Mouse (Mus musculus): ENCODE results near the gene Gm42791.

Gene Gm42791

DNA sequence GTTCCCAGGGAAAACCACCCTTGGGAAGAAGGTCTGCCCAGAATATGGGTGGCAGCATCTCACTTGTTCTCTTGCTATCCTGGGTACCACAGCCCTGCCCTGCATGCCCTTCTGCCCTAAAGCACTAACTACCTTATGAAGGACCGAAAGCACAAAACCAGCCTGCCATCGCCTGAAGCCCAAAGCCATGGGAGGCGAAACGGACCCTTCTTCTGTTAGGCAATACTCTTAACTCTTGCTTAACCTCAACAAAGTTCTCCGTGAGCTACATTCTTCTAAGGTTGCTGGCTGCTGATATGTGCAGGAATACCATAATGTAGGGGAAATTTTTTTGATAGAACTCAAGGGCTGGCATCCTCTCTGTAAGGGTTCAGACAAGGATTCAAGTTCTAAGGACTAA is 72.2 kb downstream of the Gm42791 start:
- no peak for DNase-seq

DNA sequence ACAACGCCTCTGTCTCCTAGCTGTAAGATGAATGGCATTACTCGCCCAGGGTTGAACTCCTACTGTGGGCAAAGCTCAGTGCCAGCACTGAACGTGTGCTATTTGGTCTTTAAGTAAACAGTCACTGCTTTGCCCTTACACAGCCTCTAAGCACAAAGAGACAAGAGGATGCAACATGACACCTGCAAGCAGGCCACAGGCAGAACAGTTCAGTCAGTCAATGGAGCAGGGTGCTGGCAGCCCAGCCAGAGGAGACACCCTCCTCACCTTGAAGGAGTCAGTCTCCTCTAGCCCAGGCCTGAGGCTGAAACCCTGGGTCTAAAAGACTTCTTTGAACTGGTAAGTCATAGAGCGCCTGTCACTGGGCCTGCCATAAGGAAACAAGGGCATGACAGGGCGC is 76.9 kb downstream of the Gm42791 start:
- no peak for DNase-seq

DNA sequence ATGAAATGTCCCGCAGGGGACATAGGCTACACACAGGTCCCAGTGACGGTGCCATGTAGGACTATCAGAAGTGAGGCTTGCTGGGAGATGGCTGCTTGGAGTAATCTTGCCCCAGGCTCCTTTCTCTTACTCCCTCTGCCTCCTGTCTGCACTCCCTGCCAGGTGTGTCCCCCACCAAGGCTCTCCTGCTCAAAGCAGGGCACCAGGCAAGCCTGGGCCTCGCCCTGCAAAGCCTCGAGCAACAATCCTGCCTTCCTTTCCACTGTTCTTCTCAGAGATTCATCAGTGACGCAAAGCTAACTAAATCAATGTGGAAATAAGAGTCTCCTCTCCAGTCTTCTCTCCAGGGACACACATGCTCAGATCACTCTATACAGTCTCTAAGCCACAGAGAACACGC is 78.2 kb downstream of the Gm42791 start:
- DNase-seq: no peak

DNA sequence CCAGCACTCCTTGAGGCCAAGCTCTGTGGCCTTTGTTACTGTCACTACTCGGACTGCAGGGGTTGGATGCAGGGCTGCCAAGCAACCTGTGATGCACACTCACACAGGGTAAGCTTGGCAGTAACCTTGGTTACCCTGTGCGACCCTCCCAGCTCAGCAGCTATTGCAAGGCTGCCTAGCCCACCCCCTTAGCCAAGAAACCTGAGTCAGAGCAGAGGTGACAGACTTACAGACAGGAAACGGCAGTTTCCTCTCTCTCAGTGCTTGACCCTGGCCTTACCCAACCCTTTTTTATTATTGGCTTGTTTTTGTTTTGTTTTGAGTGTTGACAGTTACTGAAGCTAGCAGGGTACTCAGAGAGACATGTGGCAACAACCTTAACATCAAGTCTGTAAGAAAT is 82.7 kb downstream of the Gm42791 start:
- DNase-seq: no peak

DNA sequence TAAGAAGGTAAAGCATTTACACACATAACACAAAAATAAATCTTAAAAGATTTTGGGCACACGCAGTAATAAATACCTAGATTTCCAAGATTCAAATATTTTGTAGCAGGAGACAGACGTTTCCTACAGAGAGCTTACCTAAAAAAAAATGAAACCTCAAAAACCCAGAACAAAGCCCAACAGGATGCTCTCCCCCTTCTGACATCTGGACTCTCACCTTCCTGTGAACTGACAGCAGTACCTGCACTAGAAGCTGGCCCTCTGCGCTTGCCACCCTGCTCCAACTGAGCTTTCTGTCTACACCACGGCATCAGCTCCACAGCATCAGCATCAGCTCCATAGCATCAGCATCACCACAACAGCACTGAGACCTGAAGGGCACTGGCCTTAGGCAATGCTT is 84.9 kb downstream of the Gm42791 start:
- DNase-seq: no peak

DNA sequence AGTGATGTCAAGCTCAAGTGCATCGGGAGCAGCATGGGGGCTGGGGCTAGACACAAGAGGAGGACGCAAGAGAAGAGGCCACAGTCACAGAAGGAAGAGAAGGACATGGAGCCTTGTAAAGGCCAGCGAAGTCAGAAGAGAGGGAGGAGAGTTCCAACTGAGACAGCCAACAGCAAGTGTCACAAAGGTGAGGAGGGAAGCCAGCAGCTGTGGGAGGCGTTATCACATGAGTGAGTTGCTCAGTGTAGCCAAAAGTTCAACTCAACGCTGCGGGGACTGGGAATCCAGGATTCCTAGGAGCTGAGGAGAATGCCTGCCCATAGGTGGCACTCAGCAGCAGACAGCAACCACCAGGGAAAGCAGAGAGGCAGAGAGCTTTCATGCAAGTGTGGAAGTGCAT is 85.5 kb downstream of the Gm42791 start:
- no peak for DNase-seq

DNA sequence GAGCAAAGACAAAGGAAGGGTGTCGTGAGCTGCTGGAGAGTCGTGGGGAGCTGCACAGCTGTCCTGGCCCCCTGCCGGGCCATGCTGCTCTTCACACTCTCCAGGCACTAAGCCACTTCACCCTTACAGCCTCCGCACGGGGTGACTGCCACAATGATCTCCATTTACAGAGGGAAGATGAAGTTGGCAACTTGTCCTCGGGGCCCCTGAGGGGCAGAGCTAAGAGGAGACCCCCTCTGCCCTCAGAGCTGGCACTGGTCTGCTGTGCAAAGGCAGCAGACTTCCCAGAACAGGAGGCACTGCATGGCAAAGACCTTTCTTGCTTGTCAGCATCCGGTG is 85.9 kb downstream of the Gm42791 start:
- no peak for DNase-seq

DNA sequence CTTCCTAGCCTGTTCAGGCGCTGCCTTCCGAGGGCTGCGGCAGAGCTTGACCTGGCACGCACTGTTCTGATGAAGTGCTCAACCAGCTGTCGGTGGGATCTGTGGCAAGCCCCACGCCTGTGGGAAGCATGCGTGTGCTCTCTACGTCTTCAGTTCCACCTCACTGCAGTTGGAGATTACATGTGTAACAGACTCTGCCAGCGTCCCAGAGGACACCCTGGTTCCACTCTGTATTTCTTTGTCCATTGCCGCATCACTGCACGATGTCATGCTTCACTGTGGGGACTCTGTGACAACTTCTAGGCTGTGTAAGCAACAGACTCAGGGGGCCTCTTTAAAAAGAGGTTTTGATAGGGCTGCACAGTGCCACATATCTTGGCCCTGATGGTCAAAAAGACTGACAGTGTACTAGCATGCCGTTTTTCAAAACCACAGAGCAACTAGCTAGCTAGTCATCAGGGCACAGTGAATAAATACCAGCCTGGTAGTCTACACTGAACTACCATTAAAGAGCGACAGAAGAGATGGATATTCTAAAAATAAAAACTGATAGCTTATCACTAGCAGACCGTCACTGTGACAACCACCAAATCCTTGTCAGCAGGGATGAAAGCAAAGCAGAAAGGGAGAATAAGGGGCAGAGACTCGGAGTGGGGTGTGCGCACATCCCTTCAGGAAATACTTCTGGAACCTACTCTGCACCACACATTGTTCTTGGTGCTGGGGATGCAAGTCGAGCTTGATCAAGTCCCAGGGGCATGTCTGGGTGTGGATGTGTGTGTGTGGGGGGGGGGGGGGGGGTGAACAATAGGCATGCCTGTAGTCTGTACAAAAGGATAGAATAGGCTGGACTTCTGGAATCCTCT is 86.5 kb downstream of the Gm42791 start:
- no peak for DNase-seq

DNA sequence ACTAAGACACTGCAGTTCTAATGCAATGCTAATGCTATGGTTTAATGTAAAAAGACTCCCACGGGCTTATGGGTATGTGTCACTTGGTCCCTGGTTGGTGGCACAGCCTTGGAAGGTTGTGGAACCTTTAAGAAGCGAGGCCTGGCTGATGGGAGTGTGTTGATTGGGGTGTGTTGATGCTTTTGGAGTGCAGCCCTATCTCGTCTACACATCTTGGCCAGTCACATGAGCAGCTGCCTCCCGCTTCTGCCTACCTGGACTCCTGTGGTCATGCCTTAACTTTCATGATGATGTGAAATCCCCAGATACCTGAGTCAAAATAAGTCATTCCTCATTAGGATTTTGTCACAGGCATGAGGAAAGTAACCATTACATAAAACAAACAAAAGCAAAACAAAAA is 88.6 kb downstream of the Gm42791 start:
- no peak for DNase-seq

DNA sequence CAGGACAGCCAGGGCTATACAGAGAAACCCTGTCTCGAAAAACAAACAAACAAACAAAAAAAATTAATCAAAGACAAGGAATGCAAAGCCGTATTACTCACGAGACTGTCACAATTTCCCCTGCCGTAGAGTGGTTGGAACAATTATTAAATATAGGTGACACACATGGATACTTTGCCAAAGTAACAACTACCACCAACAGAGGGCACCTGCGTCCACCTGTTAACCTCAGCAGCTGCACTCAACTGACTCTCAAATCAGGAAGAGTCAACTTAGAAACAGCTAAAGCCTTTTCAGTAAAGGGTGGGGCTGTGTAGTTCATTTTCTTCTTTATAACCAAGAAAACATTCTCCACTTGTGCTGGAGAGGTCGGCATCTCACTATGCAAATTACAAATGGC is 90.1 kb downstream of the Gm42791 start:
- peak; percentile 39 to 68 for DNase-seq

DNA sequence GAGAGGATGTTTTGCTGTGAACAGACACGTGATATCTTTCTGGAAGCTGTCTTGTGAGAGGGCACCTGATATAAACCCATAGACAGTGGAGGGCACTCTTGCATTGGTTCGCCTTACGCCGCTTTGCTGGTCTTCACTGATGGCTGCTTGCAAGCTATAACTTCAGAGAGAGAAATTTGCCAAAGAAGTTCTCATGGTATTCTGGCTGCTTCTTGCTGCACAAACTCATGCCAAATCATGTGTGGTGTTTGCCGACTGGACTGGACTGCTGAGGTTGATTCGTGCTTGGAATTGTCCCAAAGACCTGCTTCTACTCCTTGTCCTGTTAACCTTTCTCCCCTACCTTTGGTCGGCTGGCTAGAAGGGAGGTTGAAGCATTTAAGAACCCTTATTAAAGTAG is 95.6 kb downstream of the Gm42791 start:
- no peak for DNase-seq

DNA sequence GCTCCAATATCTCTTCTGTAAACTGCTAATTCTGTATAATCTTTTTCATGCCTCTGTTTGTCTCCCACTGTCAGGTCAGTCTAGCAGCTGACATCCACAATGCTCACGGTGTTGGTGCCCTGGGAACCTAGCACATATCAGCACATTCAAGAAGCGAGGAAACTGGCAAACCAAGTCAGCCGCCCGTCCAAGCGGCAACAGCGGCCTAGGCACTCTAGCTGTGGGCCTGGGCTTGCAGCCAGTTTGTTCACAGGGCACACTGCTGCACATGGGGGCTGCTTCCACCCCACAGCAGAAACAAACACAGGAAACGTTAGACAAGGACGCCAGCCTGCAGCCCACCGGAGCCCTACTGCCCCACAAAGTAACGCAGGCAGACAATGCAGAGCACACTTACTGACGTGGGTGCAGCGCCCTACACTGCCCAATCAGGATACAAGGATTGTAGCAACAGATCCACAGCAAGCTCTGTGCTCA is 97.0 kb downstream of the Gm42791 start:
- no peak for DNase-seq

DNA sequence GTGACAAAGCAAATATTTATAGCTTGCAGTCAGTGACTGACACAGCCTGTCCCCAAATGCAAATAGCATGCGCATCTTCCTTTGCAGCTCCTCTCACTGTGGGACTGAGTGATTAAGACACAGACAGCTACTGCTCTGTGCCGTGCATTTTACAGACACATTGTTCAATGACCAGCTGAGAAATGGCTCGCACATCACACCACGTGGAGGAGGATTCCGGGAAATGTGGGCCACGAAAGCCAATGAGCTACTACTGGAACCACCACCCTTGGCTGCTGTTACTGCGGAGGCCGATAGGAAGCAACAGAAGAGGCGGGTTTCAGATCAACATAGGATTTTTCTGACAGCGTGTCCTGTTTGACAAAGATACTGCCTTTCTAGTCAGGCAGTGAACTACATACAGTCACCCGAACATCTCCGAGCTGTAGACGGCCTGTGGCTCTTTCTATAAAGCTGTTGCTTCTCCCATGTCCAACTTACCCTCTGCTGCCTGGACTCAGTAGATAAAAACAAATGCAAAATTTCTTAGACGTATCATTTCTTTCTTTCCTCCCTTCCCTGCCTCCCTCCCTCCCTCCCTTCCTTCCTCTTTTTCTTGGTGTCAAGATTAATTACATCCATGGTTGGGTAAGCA is 97.8 kb downstream of the Gm42791 start:
- no peak for DNase-seq

DNA sequence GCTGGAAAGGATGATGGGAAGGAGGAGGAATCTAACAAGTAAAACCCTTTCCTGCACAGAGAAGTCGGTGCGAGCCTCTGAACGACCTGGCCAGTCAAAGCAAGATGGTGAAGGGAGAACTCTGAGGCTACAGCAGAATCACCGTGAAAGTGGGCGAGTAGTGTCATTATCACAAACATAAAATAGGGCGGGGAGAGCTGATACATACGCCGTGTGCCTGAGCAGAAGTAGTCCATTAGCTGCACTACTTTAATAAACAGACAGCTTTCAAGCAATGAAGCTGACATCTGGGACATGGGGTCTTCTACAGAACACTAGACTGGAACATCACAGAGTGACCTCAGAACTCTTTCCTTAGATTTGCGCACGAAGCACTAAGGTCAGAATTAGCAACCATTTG is 98.4 kb downstream of the Gm42791 start:
- no peak for DNase-seq

DNA sequence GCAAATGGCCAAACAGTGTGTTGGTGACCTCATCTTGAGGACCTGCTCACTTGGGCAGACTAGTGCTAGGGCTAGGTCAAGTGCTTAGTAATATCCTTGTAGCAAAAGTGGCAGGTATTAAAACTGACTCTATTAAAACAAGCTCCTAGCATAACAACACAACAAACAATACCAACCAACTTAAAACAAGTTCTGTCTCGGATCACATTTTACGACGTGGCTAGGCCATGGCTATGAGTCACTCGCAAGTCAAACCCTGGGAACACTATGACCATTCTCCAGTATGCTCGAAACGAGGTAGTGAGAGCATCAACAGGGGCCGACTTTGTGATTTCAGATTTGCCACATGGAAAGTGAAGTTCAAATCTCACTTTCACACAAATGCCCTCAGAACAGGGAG is 99.1 kb downstream of the Gm42791 start:
- no peak for DNase-seq

DNA sequence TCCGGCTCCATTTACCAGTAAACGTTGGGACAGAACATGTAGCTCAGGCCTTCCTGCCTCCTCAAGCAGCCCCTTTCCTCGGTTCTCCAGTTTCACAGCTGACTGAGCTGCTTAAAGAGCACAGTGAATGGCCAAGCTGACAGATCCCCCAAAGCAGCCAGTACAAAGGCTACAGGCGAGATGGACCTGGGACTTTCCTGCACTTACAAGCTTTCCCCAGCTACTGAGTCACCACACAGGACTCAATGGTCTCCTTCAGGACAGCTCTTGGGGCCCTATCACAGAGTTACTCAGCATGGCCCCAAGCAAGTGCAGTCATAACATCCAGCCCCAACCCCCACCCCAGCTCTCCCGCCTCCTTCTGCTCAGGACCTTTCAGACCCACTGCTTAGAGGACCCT is 99.9 kb downstream of the Gm42791 start:
- DNase-seq: no peak

DNA sequence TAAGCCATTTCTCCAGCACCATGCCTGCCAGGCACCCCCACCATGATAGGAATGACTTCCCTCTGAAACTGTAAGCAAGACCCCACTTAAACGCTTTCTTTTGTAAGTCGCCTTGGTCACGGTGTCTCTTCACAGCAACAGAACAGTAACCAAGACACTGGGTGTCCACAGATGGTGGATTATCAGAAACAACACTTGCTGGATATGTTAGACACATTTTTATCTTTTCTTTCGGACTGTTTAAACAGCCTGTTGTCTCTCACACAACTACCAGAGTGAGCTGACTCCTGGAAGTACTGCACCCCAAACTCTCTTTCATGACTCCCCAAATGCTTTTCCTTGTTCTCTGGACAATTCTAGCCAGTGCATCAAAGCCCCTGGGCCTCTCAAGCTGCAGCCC is 104.7 kb downstream of the Gm42791 start:
- no peak for DNase-seq

DNA sequence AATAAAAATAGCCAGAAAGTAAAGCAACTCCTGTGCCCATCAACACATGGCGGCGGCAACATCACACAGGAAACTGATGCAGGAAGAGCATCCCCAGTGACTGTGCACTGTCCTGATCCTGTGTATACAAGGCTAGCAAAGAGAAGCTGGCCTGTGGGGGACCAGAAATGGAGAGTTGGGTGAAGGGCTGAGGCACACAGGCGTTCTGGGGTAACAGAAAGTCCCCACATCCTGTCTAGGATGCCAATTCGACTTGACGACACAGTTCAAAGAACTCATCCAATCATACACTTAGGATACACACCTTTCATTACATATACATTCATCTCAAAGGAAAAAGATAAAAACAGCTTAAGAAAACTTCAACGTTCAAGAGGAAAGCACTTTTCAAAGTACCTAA is 106.9 kb downstream of the Gm42791 start:
- DNase-seq: no peak

DNA sequence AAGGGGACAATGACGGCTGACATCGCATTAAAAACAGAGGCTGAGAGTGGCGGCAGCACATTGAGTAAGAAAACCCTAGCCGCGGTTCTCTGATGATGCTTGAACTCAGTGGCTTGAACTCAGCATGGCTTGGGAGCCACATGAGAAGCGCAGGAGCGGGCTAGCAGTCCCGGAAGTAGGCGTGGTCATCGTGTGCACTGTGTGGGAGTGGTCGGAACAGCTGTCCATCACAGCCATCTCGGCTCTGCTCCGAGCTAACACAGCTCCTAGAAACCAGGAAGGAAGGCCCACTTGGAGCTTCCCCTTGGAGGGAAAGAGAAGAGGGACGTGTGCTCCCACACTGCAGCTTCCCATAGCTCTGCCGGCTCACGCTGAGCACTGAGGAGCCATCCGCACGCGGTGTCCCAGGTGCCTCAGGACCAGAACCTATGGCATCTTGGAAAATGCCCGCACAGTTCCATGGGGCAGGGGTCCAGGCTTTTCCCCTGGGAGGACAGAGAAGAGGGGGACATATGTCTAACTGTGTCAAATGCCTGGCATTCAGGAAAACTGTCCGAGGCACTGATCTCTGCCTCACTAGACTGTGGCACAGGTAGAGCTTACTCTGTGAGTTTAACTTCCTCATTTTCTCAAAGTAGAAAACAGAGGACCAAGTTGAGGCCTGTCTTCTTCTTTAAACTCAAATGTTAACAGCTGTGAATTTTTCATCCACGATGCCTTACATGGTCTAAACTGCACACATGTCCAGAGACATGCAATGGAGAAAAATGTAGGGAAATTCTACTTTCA is 108.9 kb downstream of the Gm42791 start:
- DNase-seq: no peak

DNA sequence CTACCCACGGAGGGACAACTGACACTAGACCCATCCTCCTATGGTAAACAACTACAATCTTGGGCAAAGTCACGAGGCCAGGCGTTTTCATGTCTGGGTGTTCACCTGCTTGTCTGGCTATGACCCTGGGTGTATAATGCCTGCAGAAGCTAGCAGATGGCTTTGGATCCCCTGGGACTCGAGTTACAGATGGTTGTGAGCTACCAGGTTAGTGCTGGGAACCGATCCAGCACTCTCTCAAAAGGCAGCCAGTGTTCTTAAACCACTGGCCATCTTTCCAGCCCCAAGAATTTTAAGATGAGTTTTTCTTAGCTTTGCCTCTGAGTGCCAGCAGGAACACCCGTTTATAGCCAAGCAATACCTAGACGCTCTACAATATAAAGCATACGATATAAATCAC is 111.3 kb downstream of the Gm42791 start:
- no peak for DNase-seq

DNA sequence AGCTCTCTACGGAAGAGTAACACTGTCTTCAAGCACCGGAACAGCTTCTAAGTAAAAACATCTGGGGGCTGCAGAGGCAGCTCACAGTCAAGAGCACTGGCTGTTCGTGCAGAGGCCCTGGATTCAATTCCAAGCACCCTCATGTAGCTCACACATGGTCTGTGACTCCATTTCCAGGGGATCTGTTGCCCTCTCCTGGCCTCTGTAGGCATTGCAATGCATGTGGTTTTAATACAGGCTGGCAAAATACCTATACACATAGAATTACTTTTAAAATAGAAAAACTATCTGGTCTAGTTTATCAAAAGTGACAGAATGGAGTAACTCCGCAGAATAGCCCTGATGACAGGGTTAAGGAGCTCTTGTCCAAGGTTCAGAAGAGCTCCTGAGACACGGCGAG is 115.7 kb downstream of the Gm42791 start:
- DNase-seq: peak in 1 of 2 experiments; percentile 31

DNA sequence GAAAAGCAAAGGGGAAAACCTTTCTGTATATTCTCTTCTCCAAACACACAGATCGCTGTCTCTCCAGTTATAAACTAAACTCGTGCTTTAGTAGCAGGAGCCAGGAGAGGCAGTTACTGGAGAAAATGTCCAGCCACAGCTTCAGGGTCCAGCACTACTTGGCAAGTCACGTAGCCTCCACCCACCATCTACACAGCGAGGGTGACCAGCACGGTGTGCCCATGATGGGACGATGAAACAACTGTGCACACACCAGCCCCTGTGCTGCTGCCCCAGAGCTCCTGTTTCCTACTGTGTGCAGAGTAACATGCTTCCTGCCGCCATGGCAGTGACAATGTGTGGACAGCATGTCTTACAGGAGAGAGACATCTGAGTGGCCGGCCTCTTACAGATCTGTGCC is 121.8 kb downstream of the Gm42791 start:
- no peak for DNase-seq

DNA sequence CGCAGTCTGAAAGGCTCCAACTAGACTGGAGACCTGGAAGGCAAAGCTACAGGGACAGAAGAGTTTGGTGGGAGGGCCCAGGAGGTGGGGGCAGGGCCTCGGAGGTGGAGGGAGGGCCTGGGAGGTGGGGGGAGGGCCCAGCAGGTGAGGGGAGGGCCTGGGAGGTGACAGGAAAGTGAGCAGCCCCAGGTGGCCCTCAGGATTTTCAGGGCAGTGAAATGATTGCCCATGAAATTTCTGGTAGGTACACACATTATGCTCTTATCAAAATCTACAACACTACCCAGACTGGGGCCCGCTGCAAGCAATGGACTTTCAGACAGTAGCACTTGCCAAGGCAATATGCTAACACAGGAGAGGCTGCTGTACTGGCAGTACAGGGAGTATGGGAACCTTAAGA is 125.4 kb downstream of the Gm42791 start:
- no peak for DNase-seq

DNA sequence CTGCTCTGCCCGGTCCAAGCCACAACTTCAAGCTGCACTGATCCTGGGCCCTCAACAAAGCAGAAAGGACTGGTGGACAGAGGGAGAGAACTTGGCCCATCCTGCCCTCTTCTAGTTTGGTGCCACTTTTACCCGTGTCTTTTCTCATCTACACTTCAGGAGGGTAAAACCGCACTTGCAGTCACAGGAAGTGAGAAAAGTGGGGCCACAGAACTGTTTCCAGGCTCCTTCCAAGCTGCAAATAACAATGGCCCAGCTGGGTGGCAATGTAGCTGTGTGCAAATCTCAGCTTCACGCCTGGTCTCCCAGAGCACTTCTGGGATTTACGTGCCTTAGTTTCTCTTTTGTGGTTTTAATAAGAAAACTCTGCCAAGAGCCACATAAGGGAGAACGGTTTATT is 127.2 kb downstream of the Gm42791 start:
- DNase-seq: peak; percentile 19 to 25

Data from spleen, adult 18-20 months (tissue).